Mouse (Mus musculus): ENCODE data around the gene Gm10718. TPM values are rescaled to one million over a fixed set of nuclear protein-coding genes. Genes with fewer than 3 reads are reported as not detected.
"Not testable (repeated sequence)": the region's sequence is repeated elsewhere in the genome, so short reads cannot be mapped to it uniquely, and the experiment has no call there.

Gm10718 gene
- total RNA-seq (2014; rRNA removed) (not detected in 2 replicates), polyA plus RNA-seq (2015; fragmentation: Nextera tagmentation; extraction: Ambion mirVana) (not detected in 2 replicates)

DNA sequence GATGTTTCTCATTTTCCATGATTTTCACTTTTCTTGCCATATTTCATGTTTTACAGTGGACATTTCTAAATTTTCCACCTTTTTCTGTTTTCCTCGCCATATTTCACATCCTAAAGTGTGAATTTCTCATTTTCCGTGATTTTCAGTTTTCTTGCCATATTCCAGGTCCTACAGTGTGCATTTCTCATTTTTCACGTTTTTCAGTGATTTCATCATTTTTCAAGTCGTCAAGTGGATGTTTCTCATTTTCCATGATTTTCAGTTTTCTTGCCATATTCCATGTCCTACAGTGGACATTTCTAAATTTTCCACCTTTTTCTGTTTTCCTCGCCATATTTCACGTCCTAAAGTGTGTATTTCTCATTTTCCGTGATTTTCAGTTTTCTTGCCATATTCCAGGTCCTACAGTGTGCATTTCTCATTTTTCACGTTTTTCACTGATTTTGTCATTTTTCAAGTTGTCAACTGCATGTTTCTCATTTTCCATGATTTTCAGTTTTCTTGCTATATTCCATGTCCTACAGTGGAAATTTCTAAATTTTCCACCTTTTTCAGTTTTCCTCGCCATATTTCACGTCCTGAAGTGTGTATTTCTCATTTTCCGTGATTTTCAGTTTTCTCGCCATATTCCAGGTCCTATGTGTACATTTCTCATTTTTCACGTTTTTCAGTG, at the start of gene Gm10718:
TSS of gene Gm10718 (plus strand) at position 236 of the 673 bp plus-strand sequence.
- not testable (repeated sequence) for DNase-seq; H3K27ac ChIP-seq (ENCODE audit: low read depth, low read length)

DNA sequence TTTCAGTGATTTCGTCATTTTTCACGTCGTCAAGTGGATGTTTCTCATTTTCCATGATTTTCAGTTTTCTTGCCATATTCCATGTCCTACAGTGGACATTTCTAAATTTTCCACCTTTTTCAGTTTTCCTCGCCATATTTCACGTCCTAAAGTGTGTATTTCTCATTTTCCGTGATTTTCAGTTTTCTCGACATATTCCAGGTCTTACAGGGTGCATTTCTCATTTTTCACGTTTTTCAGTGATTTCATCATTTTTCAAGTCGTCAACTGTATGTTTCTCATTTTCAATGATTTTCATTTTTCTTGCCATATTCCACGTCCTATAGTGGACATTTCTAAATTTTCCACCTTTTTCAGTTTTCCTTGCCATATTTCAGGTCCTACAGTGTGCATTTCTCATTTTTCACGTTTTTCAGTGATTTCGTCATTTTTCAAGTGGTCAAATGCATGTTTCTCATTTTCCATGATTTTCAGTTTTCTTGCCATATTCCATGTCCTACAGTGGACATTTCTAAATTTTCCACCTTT, 22.8 kb upstream of the Gm10718 start, which contains the start of gene Gm10722:
TSS of gene Gm10722 (plus strand) at position 478 of the 528 bp plus-strand sequence.
- not testable (repeated sequence) for H3K27ac ChIP-seq (ENCODE audit: low read depth, low read length); ATAC-seq; H3K27me3 ChIP-seq (ENCODE audit: insufficient read depth, low read length); H3K4me3 ChIP-seq (ENCODE audit: low read depth, low read length); H3K9ac ChIP-seq; H3K4me2 ChIP-seq (ENCODE audit: low read depth); H3K4me1 ChIP-seq (ENCODE audit: insufficient read depth); H3K9me3 ChIP-seq (ENCODE audit: low read length); H3K36me3 ChIP-seq (ENCODE audit: insufficient read depth)
- peak; percentile 30 for DNase-seq
- WGBS: 70% methylated on average over 12 of the region's 12 CpGs

More for the DNA sequence above, at the start of gene Gm10718:
- not testable (repeated sequence) for H3K4me3 ChIP-seq (ENCODE audit: low read depth, low read length); H3K4me1 ChIP-seq (ENCODE audit: insufficient read depth); ATAC-seq; H3K9me3 ChIP-seq (ENCODE audit: low read length); H3K4me2 ChIP-seq (ENCODE audit: low read depth); H3K9ac ChIP-seq; H3K27me3 ChIP-seq (ENCODE audit: insufficient read depth, low read length); H3K36me3 ChIP-seq (ENCODE audit: insufficient read depth)
- 78% methylated on average over 9 of the region's 13 CpGs for WGBS

DNA sequence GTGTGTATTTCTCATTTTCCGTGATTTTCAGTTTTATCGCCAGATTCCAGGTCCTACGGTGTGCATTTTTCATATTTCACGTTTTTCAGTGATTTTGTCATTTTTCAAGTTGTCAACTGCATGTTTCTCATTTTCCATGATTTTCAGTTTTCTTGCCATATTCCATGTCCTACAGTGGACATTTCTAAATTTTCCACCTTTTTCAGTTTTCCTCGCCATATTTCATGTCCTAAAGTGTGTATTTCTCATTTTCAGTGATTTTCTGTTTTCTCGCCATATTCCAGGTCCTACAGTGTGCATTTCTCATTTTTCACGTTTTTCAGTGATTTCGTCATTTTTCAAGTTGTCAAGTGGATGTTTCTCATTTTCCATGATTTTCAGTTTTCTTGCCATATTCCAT, 22.3 kb upstream of the Gm10718 start:
- H3K36me3 ChIP-seq (ENCODE audit: insufficient read depth); H3K9ac ChIP-seq; H3K27me3 ChIP-seq (ENCODE audit: insufficient read depth, low read length); H3K9me3 ChIP-seq (ENCODE audit: low read length); H3K27ac ChIP-seq (ENCODE audit: low read depth, low read length); ATAC-seq; H3K4me1 ChIP-seq (ENCODE audit: insufficient read depth); H3K4me3 ChIP-seq (ENCODE audit: low read depth, low read length); H3K4me2 ChIP-seq (ENCODE audit: low read depth); DNase-seq: not testable (repeated sequence)
- WGBS: 66% methylated on average over 8 of the region's 8 CpGs

DNA sequence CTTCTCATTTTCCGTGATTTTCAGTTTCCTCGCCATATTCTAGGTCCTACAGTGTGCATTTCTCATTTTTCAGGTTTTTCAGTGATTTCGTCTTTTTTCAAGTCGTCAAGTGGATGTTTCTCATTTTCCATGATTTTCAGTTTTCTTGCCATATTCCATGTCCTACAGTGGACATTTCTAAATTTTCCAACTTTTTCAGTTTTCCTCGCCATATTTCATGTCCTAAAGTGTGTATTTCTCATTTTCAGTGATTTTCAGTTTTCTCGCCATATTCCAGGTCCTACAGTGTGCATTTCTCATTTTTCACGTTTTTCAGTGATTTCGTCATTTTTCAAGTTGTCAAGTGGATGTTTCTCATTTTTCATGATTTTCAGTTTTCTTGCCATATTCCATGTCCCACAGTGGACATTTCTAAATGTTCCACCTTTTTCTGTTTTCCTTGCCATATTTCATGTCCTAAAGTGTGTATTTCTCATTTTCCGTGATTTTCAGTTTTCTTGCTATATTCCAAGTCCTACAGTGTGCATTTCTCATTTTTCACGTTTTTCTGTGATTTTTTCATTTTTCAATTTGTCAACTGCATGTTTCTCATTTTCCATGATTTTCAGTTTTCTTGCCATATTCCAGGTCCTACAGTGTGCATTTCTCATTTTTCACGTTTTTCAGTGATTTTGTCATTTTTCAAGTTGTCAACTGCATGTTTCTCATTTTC, 21.2 kb upstream of the Gm10718 start:
- not testable (repeated sequence) for H3K27me3 ChIP-seq (ENCODE audit: insufficient read depth, low read length); H3K9me3 ChIP-seq (ENCODE audit: low read length); H3K4me1 ChIP-seq (ENCODE audit: insufficient read depth); H3K4me3 ChIP-seq (ENCODE audit: low read depth, low read length); H3K27ac ChIP-seq (ENCODE audit: low read depth, low read length); H3K4me2 ChIP-seq (ENCODE audit: low read depth); H3K9ac ChIP-seq; H3K36me3 ChIP-seq (ENCODE audit: insufficient read depth)
- peak; percentile 22 for DNase-seq
- ATAC-seq: peak; percentile 78
- WGBS: 62% methylated on average over 8 of the region's 11 CpGs

DNA sequence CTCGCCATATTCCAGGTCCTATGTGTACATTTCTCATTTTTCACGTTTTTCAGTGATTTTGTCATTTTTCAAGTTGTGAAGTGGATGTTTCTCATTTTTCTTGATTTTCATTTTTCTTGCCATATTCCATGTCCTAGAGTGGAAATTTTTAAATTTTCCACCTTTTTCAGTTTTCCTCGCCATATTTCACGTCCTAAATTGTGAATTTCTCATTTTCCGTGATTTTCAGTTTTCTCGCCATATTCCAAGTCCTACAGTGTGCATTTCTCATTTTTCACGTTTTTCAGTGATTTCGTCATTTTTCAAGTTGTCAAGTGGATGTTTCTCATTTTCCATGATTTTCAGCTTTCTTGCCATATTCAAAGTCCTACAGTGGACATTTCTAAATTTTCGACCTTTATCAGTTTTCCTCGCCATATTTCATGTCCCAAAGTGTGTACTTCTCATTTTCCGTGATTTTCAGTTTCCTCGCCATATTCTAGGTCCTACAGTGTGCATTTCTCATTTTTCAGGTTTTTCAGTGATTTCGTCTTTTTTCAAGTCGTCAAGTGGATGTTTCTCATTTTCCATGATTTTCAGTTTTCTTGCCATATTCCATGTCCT, 20.5 kb upstream of the Gm10718 start, which contains the start of gene Gm11168:
TSS of gene Gm11168 (plus strand) at position 553 of the 603 bp plus-strand sequence.
- H3K9ac ChIP-seq; H3K27me3 ChIP-seq (ENCODE audit: insufficient read depth, low read length): not testable (repeated sequence)
- 65% methylated on average over 6 of the region's 14 CpGs for WGBS

DNA sequence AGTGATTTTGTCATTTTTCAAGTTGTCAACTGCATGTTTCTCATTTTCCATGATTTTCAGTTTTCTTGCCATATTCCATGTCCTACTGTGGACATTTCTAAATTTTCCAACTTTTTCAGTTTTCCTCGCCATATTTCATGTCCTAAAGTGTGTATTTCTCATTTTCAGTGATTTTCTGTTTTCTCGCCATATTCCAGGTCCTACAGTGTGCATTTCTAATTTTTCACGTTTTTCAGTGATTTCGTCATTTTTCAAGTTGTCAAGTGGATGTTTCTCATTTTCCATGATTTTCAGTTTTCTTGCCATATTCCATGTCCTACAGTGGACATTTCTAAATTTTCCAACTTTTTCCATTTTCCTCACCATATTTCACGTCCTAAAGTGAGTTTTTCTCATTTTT, 17.2 kb upstream of the Gm10718 start:
- not testable (repeated sequence) for H3K27ac ChIP-seq (ENCODE audit: low read depth, low read length); H3K36me3 ChIP-seq (ENCODE audit: insufficient read depth); H3K4me2 ChIP-seq (ENCODE audit: low read depth); ATAC-seq; H3K27me3 ChIP-seq (ENCODE audit: insufficient read depth, low read length); H3K9me3 ChIP-seq (ENCODE audit: low read length); DNase-seq; H3K9ac ChIP-seq; H3K4me1 ChIP-seq (ENCODE audit: insufficient read depth); H3K4me3 ChIP-seq (ENCODE audit: low read depth, low read length)
- 90% methylated on average over 1 of the region's 5 CpGs for WGBS

More for the DNA sequence above, 20.5 kb upstream of the Gm10718 start, which contains the start of gene Gm11168:
- H3K4me1 ChIP-seq (ENCODE audit: insufficient read depth); DNase-seq; H3K36me3 ChIP-seq (ENCODE audit: insufficient read depth); H3K9me3 ChIP-seq (ENCODE audit: low read length); H3K4me2 ChIP-seq (ENCODE audit: low read depth); H3K4me3 ChIP-seq (ENCODE audit: low read depth, low read length); ATAC-seq; H3K27ac ChIP-seq (ENCODE audit: low read depth, low read length): not testable (repeated sequence)

DNA sequence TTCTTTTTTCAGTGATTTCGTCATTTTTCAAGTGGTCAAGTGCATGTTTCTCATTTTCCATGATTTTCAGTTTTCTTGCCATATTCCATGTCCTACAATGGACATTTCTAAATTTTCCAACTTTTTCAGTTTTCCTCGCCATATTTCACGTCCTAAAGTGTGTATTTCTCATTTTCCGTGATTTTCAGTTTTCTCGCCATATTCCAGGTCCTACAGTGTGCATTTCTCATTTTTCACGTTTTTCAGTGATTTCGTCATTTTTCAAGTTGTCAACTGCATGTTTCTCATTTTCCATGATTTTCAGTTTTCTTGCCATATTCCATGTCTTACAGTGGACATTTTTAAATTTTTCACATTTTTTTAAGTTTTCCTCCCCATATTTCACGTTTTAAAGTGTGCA, 16.7 kb upstream of the Gm10718 start:
- ATAC-seq: peak; percentile 69
- DNase-seq; H3K4me1 ChIP-seq (ENCODE audit: insufficient read depth); H3K4me3 ChIP-seq (ENCODE audit: low read depth, low read length); H3K9me3 ChIP-seq (ENCODE audit: low read length); H3K9ac ChIP-seq; H3K27ac ChIP-seq (ENCODE audit: low read depth, low read length); H3K36me3 ChIP-seq (ENCODE audit: insufficient read depth); H3K4me2 ChIP-seq (ENCODE audit: low read depth); H3K27me3 ChIP-seq (ENCODE audit: insufficient read depth, low read length): not testable (repeated sequence)
- 79% methylated on average over 7 of the region's 8 CpGs for WGBS

DNA sequence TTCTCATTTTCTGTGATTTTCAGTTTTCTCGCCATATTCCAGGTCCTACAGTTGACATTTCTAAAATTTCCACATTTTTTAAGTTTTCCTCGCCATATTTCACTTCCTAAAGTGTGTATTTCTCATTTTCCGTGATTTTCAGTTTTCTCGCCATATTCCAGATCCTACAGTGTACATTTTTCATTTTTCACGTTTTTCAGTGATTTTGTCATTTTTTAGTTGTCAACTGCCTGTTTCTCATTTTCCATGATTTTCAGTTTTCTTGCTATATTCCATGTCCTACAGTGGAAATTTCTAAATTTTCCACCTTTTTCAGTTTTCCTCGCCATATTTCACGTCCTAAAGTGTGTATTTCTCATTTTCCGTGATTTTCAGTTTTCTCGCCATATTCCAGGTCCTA, 16.1 kb upstream of the Gm10718 start:
- not testable (repeated sequence) for H3K4me1 ChIP-seq (ENCODE audit: insufficient read depth); H3K36me3 ChIP-seq (ENCODE audit: insufficient read depth); H3K9me3 ChIP-seq (ENCODE audit: low read length); ATAC-seq; H3K4me2 ChIP-seq (ENCODE audit: low read depth); H3K27ac ChIP-seq (ENCODE audit: low read depth, low read length); H3K9ac ChIP-seq; H3K4me3 ChIP-seq (ENCODE audit: low read depth, low read length); H3K27me3 ChIP-seq (ENCODE audit: insufficient read depth, low read length)
- peak; percentile 12 for DNase-seq
- WGBS: 71% methylated on average over 6 of the region's 9 CpGs

DNA sequence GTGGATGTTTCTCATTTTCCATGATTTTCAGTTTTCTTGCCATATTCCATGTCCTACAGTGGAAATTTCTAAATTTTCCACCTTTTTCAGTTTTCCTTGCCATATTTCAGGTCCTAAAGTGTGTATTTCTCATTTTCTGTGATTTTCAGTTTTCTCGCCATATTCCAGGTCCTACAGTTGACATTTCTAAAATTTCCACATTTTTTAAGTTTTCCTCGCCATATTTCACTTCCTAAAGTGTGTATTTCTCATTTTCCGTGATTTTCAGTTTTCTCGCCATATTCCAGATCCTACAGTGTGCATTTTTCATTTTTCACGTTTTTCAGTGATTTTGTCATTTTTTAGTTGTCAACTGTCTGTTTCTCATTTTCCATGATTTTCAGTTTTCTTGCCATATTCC, 14.0 kb upstream of the Gm10718 start:
- not testable (repeated sequence) for H3K4me1 ChIP-seq (ENCODE audit: insufficient read depth); H3K4me3 ChIP-seq (ENCODE audit: low read depth, low read length); H3K9ac ChIP-seq; H3K27ac ChIP-seq (ENCODE audit: low read depth, low read length); H3K27me3 ChIP-seq (ENCODE audit: insufficient read depth, low read length); DNase-seq; H3K4me2 ChIP-seq (ENCODE audit: low read depth); H3K36me3 ChIP-seq (ENCODE audit: insufficient read depth); H3K9me3 ChIP-seq (ENCODE audit: low read length)
- 0 out of 2 replicates have a peak, but pooled peaks have one; percentile 32 for ATAC-seq
- WGBS: no CpG with 5 or more reads among the region's 5 CpGs

Data from forebrain, postnatal 0 days (tissue).